Mouse (Mus musculus) lung, postnatal 14 days (tissue): ENCODE measurements around the gene Smox.

Experiments
- DNase-seq: peaks from one replicate; pipeline ENCODE4 v3.0.0; 2021

The Smox gene

DNA sequence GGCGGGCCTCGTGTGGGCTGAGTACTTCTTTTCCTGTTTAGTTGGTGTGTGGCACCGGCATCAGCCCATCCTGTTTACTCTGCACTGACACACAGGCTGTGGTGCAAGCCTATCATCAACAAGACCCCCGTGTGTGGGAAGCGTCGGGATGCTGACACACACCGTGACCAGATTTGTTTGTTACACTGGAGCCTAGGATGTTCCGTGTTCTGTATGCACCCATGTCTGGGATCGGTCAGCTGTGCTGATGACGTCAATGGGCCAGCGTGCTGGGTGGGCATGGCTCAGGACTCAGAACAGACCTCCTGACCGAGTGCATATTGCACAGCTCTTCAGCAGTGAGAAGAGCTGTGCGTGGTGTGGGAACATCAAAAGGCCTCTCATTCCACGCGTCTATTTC, 6.2 kb upstream of the Smox start:
- no peak for DNase-seq

DNA sequence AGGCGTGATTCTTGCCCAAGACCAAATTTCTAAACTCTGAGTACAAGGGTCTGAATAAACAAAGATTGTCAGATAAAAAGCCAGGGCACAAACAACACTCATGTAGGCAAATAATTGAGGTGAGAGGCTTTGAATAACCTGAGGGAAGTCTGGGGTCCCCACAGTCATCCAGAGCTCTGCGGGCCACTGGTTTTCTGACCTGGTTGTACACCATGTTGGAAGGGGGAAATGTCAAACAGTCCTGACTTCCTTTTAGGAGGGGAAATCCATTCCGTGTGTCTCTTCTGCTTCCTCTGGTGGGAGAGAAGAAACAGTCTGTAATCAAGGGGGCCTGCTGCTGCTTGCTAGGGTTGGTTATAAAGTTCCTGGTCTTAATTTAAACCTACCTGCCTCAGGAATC, 5.2 kb upstream of the Smox start:
- no peak for DNase-seq

DNA sequence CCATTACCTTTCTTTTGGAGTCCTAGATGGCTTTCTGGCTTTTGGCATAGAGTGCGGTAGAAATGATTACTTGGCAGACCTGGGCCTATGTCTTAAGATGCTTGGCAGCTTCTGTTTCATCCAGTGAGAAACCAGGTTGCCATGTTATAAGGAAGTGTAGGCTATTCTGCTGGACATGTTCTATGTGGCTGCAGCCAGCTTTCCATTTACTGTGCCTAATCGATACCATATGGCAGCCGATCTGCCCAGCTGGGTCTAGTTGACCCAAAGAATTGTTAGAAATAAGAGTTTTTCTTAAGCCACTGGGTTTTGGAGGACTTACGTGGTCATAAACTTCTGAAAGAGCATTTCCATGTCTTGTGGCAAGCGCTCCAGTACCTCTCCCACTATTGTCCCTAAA, 4.0 kb upstream of the Smox start:
- DNase-seq, result no peak

DNA sequence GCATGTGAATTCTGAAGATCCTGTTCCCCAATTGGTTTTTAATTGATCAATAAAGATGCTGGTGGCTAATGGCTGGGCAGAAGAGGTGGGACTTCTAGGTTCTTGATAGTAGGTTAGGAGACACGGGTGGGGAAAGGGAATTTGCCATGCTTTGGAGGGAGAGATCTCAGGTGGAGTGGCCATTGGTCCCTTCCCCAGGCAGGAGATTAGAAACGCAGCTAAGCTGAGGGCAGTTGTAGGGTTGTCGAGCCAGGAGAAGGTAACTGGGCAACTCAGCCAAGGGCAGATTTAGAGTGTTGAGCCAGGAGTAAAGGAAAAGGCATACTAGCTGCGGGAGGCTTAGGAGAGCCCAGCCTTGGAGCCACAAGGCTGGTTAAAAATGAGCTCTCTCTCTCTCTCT, 3.0 kb upstream of the Smox start:
- DNase-seq, result no peak

DNA sequence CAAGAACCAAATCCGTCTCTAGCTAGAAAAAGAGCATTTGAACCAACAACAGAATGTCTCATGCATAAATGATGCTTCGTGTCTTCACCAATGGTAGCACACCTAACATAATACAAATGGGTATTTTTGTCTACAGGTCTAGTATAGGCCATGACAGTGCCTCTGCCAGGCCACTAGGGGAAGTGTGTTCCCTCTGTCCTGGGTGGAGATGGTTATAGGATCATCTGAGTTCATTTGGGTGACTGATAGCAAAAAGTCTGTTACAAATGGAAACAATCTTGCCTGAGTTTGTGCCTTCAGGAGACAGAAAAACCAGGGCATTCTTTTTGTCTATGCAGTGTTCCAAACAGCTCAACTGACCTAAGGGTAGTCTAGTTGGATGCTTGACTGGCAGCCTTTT, 2.4 kb upstream of the Smox start:
- no peak for DNase-seq

DNA sequence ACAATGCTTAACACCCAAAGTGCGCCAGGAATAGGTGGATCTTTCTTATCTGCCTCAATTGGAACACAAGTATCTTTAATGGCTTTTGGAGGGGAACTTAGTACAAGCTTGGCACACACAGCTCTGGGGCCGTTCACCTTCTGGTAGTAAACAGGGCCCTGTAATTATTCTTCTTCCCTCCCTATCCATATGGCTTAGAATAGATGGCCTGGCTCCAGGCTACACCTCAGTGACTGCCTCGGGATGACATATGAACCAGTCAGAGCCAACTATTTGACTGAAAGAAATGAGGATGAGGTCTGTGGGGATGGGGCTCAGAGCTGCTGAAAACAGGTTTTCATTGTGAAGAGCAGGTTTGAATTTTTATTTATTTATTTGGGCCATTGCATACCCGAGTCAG, 1.7 kb upstream of the Smox start:
- no peak for DNase-seq

DNA sequence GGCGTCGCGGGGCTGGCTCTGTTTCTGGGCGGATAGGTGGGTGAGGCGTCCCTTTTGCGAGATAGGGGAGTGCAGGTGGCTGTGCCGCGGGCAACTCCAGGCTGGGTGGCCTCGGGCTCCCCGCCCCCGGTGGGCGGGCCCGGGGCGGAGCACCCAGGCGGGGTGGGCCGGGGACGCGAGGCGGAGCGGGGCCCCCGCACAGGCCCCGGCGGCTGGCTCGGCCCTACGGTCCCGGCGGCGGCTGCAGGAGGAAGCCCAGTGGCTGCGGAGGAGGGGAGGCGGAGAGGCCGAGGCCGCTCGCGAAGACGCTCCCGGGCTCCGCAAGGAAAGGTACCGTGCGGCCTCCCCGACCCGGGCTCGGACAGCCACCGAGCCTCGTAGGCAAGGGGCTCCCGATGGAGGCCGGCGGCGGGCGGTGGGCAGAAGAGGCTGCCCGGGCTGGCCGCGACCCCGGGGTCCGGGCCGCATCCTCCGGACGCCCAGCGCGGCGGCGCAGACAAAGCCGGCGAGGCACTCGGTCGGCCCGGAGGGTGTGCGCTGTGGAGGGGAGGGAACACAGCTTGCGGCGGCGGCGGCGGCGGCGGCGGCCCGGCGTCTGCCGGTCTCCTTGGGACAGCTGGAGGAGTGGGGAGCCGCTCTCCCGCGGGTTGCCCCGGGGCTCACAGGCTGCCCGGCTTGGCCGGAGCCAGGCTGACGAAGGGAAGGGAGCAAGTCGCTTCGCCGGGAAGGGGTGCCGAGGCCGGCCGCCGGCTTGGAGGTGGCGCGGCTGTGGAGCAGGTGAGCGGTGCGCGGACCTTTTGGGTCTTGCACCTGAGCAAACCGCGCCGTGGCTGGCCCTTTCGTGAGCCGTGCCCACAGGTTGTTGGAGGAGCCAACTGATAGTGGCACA, 655 bp downstream of the Smox start:
- peak; percentile 86 for DNase-seq

DNA sequence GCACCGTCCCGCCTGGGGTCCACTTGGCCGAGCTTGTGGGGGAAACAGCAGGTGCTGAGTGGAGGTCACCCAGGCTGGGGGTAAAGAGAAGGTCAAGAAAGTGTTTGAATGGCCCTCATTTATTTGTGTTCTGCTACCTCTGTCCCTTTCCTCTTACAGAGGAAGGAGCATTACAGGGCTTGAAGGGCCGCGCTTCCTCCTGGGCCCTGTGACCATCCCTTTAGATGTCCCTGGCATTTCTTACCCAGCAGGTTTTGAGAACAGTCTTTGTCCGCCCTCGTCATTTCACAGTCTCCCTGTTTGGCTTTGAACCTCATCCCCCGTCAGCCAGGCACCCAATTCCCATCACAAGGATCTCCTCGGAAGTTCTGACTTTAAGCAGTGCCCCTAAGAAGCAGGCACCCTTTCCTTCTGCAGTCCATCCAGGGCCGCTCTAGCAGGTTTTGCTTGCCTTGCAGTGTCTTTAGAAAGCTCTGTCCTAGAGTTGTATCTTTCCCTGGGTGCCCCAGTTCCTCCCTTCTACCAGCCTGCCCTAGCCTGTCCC, 1.4 kb downstream of the Smox start:
- no peak for DNase-seq

DNA sequence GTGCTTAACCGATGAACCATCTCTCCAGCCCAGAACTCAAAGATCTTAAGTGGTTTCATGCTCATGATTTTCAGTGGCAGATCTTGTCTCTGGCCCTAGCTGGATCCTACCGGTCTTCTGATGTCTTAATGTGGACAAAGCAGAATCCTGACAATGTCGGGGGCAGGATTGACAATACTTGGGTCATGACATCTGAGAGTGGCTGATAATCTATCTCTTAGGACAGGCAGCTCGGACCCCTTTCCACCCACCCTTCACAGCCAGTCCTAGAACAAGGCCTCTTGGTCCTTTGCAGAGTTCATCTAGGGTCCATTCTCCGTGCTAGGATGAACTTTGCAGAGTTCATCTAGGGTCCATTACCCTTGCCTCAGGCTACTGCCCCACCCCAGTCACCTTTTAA, 2.1 kb downstream of the Smox start:
- DNase-seq, result no peak

DNA sequence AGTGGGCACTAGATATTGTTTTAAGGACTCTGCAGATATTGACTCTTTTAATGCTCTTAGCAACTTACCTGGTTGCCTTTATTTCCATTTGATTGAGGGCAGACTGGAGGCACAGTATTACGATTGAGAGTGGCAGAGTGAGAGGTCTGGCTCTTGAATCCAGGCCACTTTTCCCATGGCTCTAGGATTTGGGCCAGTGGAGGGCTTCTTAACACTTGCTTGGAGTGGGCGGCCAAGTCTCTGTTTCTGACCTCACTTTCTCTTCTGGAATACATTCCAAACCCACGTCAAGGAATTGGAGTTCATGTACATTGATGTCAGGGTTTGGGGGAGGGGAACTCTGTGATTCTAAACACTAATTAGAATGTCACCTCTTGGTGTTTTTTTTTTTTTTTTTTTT, 4.0 kb downstream of the Smox start:
- no peak for DNase-seq

DNA sequence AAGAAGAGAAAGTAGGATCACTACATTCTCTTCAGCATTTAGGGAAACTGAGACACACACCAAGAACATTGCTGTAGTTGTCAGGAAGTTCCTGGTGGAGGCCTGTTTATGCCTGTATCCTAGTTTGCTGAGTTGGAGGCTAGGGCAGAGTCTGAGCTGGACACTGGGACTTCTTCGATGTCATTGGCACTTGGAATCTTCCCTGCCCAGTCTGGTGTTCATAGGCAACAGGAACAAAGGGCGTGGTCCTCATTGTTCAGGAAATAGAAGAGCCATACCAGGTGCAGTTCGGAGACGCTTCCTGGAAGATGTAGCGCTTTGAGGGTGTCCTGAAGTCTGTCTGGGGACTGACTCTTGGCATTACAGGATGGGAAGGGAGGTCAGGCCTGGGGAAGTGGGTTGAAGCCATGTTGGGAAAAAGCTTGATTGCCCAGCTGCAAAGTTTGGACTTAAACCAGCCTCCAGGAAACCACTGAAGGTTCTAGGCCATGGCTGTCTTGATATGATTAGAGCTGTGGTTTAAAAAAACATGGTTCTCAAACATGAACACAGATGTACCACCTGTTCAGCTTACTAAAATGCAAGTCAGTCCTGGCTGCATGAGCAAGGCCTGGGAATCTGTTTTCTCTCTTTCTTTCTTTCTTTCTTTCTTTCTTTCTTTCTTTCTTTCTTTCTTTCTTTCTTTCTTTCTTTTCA, 5.0 kb downstream of the Smox start:
- no peak for DNase-seq

DNA sequence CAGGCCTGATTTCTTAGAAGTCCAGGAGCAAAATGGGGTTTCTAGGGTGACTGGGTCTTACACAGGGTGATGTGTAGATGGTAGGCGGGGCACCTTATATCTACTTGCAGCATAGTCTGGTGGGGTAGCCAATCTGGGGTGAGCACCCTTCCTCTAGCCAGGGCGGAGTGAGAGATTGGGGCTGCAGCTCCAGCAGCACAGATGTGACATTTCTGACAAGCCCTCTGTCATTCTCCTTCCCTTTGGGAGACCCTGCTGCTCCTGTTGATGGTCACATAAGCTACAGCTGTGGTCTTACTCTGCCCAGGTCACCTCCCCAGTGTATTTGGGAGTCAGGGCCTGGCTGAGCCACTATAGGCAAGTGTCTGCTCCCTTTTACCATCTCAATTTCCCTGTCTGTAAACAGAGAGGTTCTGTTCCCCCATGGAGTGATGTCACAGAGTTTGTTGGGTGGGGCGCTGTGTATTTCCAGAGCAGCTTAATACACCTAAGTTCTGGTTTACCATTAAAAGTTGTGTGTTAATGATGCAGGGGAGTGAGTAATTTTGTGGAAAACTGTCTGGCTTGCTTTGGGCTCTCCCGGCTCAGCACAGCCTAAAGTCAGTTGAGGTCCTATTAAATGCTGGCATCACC, 6.0 kb downstream of the Smox start:
- DNase-seq, result no peak

DNA sequence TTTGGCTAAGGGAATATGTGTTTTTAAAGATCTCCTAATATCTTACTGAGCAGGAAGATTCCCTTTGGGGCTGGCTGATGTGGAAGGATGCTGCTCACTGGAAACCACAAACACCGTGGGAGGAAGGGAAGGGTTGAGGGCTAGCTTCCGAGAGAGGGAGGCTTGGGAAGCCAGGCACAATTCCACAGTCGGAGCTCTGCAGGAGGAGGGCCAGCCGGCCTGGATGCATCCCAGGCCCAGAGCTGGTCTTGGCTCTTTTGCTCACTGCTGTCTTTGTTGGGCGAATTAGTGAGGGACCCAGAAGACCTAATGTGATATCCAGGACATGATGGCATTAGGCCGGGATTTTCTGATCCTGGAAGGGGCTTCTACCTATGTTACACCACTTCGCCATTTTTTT, 6.9 kb downstream of the Smox start:
- DNase-seq, result peak; percentile 28

DNA sequence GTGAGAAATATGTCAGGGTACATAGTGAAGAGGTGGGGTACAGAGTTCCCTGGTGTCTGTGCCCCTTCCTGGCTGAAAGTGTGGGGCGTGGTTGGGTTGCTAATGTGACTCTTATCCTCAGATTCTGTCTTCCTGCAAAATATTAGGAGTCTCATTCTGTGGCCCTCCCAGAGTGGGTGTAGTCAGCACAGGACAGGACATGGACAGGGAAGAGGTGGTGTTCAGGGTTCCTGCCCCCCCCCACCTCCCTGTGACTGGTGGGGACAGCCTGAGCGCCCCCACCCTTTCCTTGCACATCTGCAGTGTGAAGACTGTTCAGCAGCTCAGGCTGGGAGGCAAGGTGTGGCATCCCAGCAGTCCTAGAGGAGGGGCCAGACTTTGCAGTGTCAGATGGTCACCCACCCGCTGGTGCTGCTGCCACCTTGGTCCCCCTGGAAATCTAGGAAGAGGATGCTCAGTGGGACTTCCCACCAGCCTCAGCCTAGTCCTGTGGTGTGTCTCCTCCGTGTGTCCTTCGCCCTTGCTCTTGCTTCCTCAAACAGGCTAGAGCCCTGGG, 8.1 kb downstream of the Smox start:
- DNase-seq, result no peak

DNA sequence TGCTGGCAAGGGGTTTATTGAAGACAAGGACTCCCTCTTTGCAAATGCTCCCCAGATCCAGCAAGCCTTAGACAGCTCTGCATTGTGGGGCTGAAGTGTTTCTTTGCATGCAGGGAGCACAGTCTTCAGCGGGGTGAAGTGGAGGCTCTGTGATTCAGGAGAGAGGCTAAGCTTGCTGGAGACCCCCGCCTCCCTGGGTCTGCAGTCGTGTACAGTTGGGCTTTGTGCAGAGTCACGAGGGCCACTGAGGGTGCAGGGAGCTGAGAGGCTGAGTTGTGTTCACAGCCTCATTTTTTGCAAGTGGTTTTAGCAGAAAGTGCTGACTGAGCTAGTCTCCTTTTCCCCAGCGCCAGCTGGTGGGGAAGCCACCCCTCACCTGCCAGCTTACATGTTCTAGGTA, 10.6 kb downstream of the Smox start:
- DNase-seq, result no peak

DNA sequence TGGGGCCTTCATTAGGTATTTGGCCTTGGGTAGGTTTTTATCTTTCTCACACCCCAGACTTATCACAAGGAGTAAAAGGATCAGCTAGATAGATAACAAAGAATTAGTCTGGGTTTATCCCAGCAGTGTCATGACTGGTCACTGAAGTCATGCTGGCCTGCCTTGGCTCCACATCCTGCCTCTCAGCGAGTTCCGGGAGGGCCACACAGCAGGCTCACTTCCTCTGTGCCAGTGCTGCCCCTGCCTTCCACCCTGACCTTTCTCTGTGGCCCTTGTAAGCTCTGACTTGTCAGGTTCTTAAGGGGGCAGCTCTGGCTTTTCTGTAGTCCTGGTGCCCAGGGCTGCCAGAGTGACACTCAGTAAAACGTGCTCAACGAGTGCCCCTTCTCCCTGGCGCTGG, 11.3 kb downstream of the Smox start:
- DNase-seq, result no peak

DNA sequence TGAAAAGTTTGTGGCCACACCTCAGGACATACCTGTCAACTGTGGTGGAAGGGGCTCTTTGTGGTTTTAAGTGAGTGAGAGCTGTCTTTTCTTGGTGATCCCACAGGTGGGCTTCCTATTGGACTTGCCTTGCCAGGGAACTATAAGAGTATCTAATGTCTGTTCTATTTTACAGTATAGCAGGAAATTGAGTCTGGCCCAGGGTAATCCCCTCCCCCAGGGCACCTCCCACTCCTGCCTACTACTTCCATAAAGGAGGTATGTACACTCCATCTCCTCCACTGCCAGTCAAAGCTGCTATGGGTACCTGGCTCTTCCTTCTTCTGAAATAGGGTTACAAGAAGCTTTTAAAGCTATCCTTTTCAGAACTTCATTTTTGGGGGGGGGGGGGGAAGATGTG, 14.1 kb downstream of the Smox start:
- no peak for DNase-seq

DNA sequence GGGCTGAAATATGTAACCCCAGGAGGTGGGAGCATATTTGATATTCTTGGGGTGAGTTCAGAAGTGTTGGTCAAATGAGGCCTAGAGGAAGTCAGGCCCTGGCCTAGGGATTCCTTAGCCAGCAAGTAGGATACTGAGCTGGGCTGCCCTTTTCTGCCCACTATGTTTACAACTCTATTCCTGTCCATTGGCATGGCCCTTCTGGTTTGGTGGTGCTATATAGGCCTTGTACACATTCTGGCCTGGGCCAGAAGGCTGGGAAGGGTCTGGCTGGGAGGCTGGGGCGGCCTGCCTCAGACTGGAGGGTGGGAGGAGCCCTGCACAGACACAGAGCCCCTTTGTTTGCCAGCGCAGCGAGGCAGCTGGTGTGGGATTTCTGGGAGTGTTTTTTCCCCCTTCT, 15.1 kb downstream of the Smox start:
- no peak for DNase-seq

DNA sequence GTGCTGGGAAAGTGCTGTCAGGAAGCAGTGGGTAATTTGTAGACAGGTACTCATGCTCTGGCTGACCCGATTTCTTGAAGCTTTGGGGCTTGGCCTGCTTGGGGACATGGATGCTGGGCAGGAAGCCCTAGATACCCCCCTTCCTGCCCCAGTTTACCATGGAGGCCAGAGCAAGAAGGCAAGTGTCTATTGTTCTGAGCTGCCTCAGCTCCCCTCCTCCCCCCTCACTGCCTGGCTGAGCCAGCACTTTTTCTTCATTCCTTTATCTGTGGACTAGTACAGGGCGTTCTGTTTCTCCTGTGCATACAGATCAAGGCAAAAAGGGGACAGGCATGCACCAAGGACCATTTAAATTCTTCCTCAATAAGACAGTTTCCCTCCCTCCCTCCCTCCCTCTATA, 17.2 kb downstream of the Smox start:
- no peak for DNase-seq

DNA sequence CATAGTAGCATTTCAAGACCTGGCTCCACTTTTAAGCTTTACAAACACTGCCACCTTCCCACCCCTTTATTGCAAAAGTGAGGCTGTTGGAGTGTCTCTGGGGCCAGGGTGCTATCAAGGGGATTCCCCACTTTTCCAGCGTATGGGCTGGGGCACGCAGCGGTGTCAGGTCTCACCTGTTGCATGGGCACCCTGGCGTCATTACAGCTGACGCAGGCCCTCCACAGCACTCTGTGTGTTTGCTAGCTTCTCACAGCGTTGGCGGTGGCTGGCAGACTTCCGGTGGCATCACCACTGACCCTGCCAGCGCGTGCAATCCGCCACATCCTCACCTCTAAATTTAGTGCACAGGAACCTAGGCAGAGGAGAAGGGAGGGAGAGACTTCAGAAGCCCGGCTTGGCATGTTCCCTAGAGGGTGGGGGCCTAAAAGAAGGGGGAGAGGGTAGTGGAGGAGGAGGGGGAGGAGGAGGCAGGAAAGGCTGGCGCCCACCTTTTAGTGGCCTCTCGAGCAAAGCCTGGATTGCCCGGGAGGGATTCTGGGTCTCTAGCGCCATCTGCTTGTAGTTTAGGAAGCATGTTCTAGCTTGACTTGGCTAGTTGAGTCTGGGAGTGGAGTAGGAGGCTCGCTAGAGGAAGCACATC, 18.5 kb downstream of the Smox start:
- peak; percentile 70 for DNase-seq

DNA sequence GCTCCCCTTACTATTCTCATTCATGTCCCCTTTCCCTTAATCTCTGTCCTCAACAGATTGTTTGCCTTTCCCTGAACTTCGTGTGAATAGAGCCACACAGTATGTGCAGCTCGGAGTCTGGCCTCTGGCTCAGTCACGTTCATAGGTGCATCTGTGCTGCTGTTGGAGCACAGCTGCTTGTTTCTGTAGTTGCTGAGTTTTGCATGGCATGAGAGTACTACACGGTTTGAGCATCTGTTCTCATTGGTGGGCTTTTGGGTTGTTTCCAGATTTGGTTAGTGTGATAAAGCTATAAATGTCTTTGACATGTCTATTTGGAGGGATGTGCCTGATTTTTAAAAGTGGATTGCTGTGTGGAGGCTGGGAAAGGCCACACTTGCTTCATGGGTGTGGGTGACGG, 19.2 kb downstream of the Smox start:
- no peak for DNase-seq

DNA sequence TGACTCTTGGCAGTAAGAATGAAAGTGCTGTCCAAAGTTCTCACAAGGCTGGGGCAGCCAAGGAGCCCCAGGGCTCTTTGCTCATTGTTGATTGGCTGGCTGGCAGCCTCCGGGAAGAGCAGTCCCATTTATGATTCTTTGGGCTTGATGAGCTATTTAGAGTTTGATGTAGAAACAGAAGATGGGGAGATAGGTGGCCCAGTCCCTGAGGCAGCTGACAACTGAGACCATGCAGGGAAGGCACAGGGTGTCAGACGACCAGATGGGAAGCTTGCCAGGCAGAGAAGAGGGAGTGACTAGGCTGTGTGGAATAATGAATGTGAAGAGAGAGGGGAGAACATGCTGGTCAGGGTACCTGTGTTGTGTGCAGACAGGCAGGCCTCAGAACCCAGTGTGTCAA, 22.2 kb downstream of the Smox start:
- DNase-seq, result no peak

DNA sequence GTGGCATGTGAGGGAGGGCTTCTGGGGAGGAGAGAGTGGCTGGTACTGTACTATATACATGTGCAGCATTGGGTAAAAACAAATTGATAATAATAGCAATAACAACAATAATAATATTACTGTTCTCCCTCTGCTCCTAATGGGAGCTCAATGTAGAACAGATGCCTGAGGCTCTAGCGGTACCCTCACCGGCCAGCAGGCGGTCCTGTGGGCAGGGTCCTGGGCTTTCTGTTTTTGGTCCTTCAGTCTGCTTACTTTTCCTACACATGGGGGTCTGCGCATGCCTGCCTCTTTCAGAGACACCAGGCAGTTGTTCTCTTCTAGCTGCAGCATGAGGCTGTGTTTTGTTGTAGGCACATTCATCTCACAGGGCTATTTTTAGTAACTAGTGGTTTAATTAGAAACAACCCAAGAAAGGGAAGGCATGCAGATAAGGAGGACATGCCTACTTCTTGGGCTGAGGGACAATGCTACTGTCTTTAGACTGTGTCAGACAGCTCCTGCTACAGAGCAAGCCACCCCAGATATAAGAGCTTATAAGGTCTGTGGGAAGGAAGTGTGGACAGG, 22.8 kb downstream of the Smox start:
- DNase-seq, result no peak
